Mouse (Mus musculus) kidney, postnatal 0 days (tissue): ENCODE data around the gene Sytl1. TPM values are rescaled to one million over a fixed set of nuclear protein-coding genes. Genes with fewer than 3 reads are reported as not detected.

ENCODE experiments used
- ATAC-seq: fragments of 200-750 bp; cut with Nextera tagmentation; replicated peaks from 2 replicates; pipeline ENCODE4 v1.8.0; 2017; ENCODE audit warnings: low read depth, moderate number of reproducible peaks, moderate TSS enrichment, moderate library complexity; ENCODE audit not compliant: low FRiP score
- DNase-seq: peaks from one replicate; pipeline ENCODE4 v3.0.0-alpha.2; 2016; ENCODE audit warnings: low spot score
- H3K27ac ChIP-seq: fragments of 300-500 bp; sonication (generic); 2 replicates; pipeline ENCODE4 v1.5.1; 2014; ENCODE audit warnings: mild to moderate bottlenecking
- H3K27me3 ChIP-seq: fragments of 300-500 bp; sonication (generic); 2 replicates; pipeline ENCODE4 v1.6.1; 2014; ENCODE audit warnings: low read length, mixed read lengths; ENCODE audit not compliant: insufficient read depth
- H3K36me3 ChIP-seq: fragments of 300-500 bp; sonication (generic); 2 replicates; pipeline ENCODE4 v1.6.1; 2014; ENCODE audit warnings: low read length, mixed read lengths; ENCODE audit not compliant: insufficient read depth
- H3K4me1 ChIP-seq: fragments of 300-500 bp; sonication (generic); replicated peaks from 2 replicates; pipeline ENCODE4 v1.6.1; 2014; ENCODE audit warnings: antibody characterized with exemption, low read length, mixed read lengths; ENCODE audit not compliant: insufficient read depth
- H3K4me2 ChIP-seq: fragments of 300-500 bp; sonication (generic); 2 replicates; pipeline ENCODE4 v1.6.1; 2014; ENCODE audit warnings: mild to moderate bottlenecking, low read length, moderate library complexity, mixed read lengths
- H3K4me3 ChIP-seq: fragments of 300-500 bp; sonication (generic); replicated peaks from 2 replicates; pipeline ENCODE4 v1.5.1; 2014; ENCODE audit warnings: low read depth, low read length
- H3K9ac ChIP-seq: fragments of 300-500 bp; sonication (generic); 2 replicates; pipeline ENCODE4 v1.6.1; 2014; ENCODE audit warnings: low read depth, low read length
- H3K9me3 ChIP-seq: fragments of 300-500 bp; sonication (generic); replicated peaks from 2 replicates; pipeline ENCODE4 v1.6.1; 2016; ENCODE audit warnings: low read length, inconsistent platforms, mixed read lengths
- CTCF ChIP-seq: IDR thresholded peaks from 2 replicates; pipeline ENCODE4 v1.5.1; 2016; ENCODE audit warnings: antibody characterized with exemption, low read depth, mild to moderate bottlenecking, moderate library complexity
- WGBS: fragments of 180-500 bp; shearing (Covaris S2); extraction: QIAGEN DNeasy Blood & Tissue Kit; methylation state at CpG from one replicate; pipeline ENCODE4 v1.1.7; 2014; 5-methylcytosine and 5-hydroxymethylcytosine counted together
- polyA plus RNA-seq: library from polyadenylated mRNA; unstranded; fragments of >200 nt; fragmentation: Nextera tagmentation; extraction: Ambion mirVana; gene quantifications from 2 replicates; pipeline ENCODE4 v1.2.1, GENCODE M21; 2015

Gene Sytl1
- polyA plus RNA-seq, 1 experiment from 2014 or later = 2.8 TPM

GRCm38 (mm10) chr4:133282656-133283055 lies 19.7 kb upstream of the Sytl1 start:
- no peak for DNase-seq

GRCm38 (mm10) chr4:133281951-133282481 lies 19.1 kb upstream of the Sytl1 start:
- no peak for ATAC-seq
- H3K9ac ChIP-seq = no peak overlapping the region
- 24% methylated on average over 5 of the region's 5 CpGs for WGBS
- H3K9me3 ChIP-seq = no peaks in the 10 kb centered on the region
- no peak overlapping the region for H3K4me2 ChIP-seq
- H3K4me3 ChIP-seq = no peak overlapping the region
- no peak overlapping the region for H3K27ac ChIP-seq
- H3K4me1 ChIP-seq = no peaks in the 10 kb centered on the region; the same call in 1 of the 2 replicates
- no peaks in the 10 kb centered on the region for H3K36me3 ChIP-seq
- no peaks in the 10 kb centered on the region for H3K27me3 ChIP-seq
- TF ChIP-seq CTCF = no peak
- DNase-seq = no peak

More at GRCm38 (mm10) chr4:133282656-133283055, 19.7 kb upstream of the Sytl1 start:
- Histone ChIP-seq H3K4me3 (no peak overlapping the region), H3K9me3 (no peaks in the 10 kb centered on the region), H3K27ac (no peak overlapping the region), H3K36me3 (no peaks in the 10 kb centered on the region), H3K9ac (no peak overlapping the region), H3K4me1 (no peaks in the 10 kb centered on the region; the same call in 1 of the 2 replicates), H3K27me3 (no peaks in the 10 kb centered on the region), H3K4me2 (no peak overlapping the region)
- ATAC-seq = no peak
- 22% methylated on average over 4 of the region's 4 CpGs for WGBS
- peak; percentile 34 for TF ChIP-seq CTCF

- ATAC-seq (no peak), DNase-seq (no peak)
- Histone ChIP-seq H3K36me3 (no peaks in the 10 kb centered on the region), H3K27me3 (no peaks in the 10 kb centered on the region), H3K4me1 (peaks cover 3% of the 10 kb centered on the region; the same call in 1 of the 2 replicates), H3K4me2 (no peak overlapping the region), H3K4me3 (no peak overlapping the region), H3K9ac (no peak overlapping the region), H3K27ac (no peak overlapping the region), H3K9me3 (no peaks in the 10 kb centered on the region)
- 33% methylated on average over 7 of the region's 7 CpGs for WGBS
- TF ChIP-seq CTCF = no peak
Observed at GRCm38 (mm10) chr4:133281513-133281912, 18.6 kb upstream of the Sytl1 start.

GRCm38 (mm10) chr4:133278482-133278881 lies 15.6 kb upstream of the Sytl1 start:
- ATAC-seq = no peak
- Histone ChIP-seq H3K4me3 (0 out of 2 replicates have a peak overlapping the region, but pooled peaks have one; percentile 55), H3K4me1 (peaks cover 6% of the 10 kb centered on the region), H3K9me3 (no peaks in the 10 kb centered on the region), H3K27me3 (no peaks in the 10 kb centered on the region), H3K27ac (peak overlapping the region; percentile 82; the same call in 1 of the 2 replicates), H3K4me2 (peak overlapping the region; percentile 80), H3K9ac (no peak overlapping the region), H3K36me3 (no peaks in the 10 kb centered on the region)
- no peak for TF ChIP-seq CTCF
- DNase-seq = no peak
- 85% methylated on average over 3 of the region's 3 CpGs for WGBS

- peak overlapping the region; percentile 75; the same call in 1 of the 2 replicates for H3K9ac ChIP-seq
- H3K27ac ChIP-seq = peak overlapping the region; percentile 82
- peaks cover 6% of the 10 kb centered on the region for H3K4me1 ChIP-seq
- DNase-seq (no peak), ATAC-seq (no peak)
- H3K4me2 ChIP-seq = peak overlapping the region; percentile 80
- no peaks in the 10 kb centered on the region for H3K36me3 ChIP-seq
- TF ChIP-seq CTCF = no peak
- no peaks in the 10 kb centered on the region for H3K9me3 ChIP-seq
- no peaks in the 10 kb centered on the region for H3K27me3 ChIP-seq
- 20% methylated on average over 6 of the region's 6 CpGs for WGBS
- H3K4me3 ChIP-seq = peak overlapping the region; percentile 55
Observed at GRCm38 (mm10) chr4:133278067-133278466, 15.2 kb upstream of the Sytl1 start.

- Histone ChIP-seq H3K9me3 (no peaks in the 10 kb centered on the region), H3K4me3 (peak within 1 kb of the TSS; percentile 55), H3K36me3 (no peaks in the 10 kb centered on the region), H3K4me2 (peak within 1 kb of the TSS; percentile 80), H3K27me3 (no peaks in the 10 kb centered on the region), H3K4me1 (peaks cover 6% of the 10 kb centered on the region), H3K27ac (peak within 1 kb of the TSS; percentile 82), H3K9ac (peak within 1 kb of the TSS; percentile 75)
- peak; percentile 95 for ATAC-seq
- DNase-seq = peak; percentile 97
- TF ChIP-seq CTCF = no peak
- WGBS = under 1% methylated on average over 73 of the region's 73 CpGs
Observed at GRCm38 (mm10) chr4:133277104-133278026, 14.5 kb upstream of the Sytl1 start, which contains the start of gene Tmem222. TSS of gene Tmem222 (minus strand) at chr4:133277792.
